Mouse (Mus musculus) fibroblast of lung, adult 2 months (primary cell): ENCODE results near the gene Tead2.
"Not testable (repeated sequence)": the region's sequence is repeated elsewhere in the genome, so short reads cannot be mapped to it uniquely, and the experiment has no call there.

Experiments
- DNase-seq: peaks from one replicate; pipeline ENCODE4 v3.0.0-alpha.2; 2011; ENCODE audit warnings: low read depth

The Tead2 gene

DNA sequence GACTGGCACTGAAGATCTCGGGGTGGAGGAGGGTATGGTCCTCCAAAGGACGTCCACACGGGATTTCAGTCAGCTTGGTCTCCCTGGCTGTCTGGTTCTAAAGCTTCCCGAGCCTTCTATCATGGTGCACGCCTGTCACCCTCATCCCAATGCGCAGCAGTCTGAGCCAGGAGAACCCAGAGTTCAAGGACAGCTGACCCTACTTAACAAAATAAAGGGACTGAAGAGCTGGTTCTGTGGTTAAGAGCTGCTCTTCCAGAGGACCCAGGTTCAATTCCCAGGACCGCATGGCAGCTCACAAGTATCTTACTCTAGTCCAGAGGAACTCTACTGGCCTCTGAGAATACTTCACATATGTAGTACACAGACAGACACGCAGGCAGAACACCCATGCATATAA lies 13.5 kb downstream of the Tead2 start:
- no peak for DNase-seq

DNA sequence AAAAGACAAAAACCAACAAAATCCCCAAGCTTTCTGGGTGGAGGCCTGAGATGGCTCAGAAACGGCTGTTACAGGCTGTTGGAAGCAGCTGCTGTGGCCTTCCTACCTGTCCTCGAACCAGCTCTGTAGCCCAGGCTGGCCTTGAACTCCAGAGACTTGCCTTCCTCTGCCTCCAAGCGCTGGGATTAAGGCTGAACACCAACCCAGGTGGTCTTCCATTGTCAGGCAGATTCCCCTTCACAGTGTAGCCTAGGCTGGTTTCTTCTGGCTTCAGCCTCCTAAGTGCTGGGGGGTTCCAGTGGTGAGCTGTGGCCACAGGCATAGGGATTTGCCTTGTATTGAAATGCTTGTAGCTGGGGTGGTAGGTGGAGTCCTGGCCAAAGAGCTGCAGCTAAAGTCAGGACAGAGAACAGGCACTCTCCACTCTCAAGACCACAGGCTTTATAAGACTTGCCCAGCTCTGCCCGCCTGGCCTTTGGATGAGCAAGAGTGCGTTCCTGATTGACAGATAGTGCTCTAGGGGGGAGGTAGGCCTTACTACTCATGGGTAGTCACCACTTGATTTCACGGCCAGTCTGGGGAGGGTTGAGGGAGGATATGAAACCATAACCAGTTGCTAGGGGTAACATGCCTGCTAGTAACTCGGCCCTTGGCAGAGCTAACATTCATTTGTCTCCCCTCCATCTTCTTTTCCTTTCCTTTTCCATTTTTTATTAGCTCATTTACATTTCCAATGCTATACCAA lies 14.1 kb downstream of the Tead2 start:
- no peak for DNase-seq

DNA sequence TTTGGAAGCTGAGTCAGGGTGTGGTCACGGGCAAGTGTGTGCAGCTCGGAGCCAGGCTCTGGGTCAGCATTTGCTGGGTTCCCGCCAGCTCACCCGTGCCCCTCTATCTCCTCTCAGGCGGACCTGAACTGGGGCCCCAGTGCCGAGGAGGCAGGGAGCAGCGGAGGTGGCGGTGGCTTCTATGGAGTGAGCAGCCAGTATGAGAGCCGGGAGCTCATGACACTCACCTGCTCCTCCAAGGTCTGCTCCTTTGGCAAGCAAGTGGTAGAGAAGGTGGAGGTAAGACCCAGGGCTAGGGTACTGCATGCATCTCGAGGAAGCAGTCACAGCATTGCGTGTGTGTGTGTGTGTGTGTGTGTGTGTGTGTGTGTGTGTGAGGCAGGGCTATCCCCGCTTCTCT lies 15.6 kb downstream of the Tead2 start:
- DNase-seq: no peak

DNA sequence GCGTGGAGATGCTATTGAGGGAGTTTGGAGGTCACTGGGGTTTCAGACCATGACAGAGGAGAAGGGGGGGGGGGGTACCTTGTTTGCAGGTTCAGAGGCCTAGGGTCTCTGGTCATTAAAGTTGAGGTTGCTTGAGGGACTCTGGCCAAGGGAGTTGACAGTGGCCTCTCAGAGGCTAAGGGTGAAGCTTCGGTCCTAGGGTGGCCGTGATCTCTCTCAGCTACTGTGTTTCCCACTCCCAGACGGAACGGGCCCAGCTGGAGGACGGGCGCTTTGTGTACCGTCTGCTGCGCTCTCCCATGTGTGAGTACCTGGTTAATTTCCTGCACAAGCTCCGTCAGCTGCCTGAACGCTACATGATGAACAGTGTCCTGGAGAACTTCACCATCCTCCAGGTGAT lies 16.4 kb downstream of the Tead2 start:
- no peak for DNase-seq

DNA sequence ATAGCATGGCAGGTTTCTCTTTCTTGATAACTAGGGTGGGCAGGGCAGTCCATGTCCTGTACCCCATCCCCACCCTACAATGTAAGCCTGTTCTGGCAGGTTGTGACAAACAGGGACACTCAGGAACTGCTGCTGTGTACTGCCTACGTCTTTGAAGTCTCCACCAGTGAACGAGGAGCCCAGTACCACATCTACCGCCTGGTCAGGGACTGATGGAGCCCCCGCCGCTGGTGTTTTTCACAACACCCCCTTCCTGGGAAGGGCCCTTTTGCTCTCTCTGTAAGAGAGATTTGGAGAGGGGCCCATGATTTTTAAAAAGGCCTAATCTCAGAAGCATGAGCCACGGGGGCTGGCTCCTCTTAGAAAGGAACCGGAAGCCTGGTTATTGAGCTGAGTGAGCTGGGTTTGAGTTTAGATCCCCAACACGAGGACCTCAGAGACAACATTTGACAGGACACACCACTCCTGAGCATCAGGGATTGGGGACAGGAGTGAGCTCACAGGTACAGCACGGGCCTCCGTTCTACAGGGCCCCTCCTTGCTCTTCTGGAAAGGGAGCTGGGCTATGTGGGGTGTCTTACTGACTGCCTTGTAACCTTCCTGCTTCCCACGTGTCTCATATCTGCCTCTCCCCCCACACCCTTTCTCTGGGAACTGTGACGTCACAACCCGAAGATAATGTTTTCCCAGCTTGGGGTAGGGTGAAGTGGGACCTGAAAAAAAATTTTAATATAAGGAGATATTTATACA lies 17.3 kb downstream of the Tead2 start:
- no peak for DNase-seq

DNA sequence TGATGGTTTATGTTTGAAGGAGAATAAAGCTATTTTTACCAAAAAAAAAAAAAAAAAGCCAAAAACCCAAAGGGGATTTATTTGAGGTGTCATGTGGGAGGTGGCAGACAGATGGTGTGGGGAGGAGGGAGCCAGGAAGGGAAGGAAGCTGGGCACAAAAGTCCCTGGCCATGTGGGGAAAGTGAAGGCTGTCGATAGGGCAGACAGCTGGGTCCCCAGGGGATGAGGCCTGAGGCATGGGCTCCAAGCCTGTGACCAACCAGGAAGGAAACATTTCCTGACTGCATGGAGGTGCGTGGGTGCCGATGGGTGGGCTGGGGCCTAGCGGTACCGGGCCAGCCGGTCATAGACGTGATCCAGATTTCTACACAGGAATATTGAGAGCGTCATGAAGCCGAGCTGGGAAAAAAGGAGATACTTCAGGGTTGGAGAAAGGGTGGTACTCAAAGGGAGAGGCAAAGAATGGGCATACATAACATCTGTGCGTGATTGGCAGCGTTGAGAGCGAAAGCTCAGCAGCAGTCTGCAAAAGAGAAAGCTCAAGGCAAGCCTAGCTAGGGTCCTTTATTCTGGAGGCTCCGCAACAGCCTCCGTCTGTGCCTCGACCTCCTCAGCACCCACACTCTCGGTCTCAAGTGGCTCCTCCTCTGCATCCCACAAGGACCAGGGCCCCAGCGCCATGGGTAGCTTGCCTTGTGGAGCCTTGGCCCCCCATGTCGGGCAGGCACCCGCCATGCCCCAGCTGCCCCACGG lies 18.2 kb downstream of the Tead2 start:
- DNase-seq: no peak

DNA sequence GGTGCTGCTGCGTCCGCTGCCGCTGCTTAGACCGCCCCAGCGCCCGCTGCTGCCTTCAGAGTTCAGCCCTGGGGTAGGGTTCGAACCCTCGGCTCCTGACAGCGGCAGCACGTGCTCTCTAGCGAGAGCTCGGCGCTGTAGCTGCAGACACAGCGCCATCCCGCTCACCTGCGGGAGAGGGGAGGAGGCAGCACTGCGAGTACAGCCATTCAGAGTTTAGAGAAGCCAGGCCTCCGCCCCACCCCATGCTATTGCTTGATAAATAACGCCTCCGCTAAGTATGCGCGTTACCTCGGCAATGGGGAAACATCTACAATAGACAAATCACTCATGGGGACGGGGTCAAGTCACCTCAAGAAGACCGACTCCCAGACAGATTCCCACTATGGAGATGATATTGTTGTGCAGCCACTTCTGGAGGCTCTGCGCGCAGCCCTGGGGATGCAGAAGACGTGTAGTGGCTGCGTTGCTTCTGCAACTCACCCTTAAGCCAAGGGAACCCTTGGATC lies 18.8 kb downstream of the Tead2 start:
- DNase-seq: no peak

DNA sequence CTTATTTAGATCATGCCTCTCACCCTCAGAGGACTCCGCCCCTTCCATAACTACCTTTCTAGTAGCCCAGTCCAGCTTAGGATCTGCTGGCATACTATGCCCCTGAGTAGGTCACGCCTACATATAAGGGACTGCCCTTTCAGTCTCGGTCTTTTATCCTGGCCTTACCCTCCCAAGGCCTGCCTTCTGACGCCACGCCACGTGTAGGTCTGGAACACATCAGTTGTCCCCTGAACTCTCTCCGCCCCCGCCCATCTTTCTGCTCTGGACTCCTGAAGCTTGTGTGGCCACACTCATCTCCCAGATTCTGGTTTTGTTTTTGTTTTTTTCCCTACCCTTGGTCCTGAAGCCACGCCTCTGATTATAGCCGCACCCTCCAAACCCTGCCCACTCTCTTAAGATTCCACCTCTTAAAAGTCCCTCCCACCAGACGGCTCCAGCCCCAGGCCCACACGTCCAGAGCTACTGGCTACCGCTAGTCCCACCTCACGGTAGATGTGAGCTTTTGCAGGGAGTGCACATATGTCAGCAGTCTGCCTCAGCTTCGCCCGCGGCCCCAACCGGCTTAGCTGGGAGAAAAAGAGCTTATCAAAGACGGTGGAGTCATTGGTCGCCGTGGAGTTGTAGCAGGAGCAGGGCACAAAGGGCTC lies 19.5 kb downstream of the Tead2 start:
- DNase-seq: no peak

DNA sequence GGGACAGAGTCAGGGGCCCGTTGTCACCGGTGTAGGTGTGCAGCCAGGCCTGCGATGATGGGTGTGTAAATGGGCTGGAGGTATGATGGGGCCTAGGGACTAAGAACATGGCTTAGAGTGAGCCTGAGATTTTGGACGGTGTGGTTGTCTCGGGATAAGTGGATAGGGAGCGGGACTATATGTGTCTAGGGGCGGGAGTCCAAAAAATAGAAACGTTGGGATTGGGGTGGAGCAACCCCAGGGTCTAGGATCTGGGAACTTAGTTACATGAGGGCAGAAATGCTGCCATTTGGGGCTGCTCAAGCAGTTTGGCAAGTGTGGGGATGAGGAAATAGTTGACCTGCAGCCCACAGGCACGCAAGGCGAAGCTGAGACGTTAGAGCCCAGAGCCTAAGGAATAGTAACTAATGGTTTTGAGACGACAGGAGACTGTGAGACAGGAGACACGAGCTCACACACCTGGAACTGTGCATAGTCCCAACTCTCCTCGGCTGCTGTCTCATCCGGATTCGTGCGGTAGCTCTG lies 20.2 kb downstream of the Tead2 start:
- no peak for DNase-seq

DNA sequence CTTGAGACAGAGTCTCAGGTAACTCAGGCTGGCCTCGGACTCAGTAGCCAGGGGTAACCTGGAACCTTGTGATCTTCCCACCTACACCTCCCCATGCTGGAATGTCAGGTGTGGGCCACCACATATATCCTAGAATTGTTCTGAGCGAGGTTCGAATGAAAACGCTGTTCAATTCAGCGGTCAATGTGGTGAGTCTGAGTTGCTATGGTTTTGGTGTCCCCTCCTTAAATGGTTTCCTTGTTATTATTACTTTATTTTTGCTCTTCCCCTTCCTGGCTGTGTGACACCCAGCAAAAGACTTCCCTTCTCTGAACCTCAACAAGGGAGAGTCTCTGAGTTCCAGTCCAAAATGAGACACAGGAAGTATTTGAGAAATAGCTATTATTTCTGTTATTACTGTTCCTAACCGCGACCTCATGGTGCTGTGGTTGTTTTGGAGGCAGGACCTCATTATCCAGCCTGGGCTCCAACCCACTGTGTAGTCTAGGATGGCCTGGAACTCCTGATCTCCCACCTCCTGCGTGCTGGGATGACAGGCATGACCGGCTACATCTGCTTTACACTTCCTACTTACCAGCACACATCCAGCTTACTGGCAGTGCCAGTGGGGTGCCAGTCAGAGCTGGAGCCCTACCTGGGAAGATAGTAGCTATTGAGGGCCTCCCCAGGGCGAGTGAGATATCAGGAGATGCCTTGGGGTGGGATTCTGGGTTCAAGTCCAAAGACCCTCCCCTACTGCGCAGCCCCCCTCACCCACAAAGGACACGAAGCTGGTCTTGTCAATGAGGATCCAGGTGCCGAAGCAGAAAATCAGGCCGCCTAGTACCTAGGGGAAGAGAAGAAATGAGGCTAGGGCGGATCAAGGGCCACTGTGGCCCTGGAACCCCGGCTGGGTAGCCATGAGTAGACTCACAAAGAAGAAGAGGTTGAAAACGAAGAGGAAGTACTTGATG lies 22.5 kb downstream of the Tead2 start:
- DNase-seq: no peak

DNA sequence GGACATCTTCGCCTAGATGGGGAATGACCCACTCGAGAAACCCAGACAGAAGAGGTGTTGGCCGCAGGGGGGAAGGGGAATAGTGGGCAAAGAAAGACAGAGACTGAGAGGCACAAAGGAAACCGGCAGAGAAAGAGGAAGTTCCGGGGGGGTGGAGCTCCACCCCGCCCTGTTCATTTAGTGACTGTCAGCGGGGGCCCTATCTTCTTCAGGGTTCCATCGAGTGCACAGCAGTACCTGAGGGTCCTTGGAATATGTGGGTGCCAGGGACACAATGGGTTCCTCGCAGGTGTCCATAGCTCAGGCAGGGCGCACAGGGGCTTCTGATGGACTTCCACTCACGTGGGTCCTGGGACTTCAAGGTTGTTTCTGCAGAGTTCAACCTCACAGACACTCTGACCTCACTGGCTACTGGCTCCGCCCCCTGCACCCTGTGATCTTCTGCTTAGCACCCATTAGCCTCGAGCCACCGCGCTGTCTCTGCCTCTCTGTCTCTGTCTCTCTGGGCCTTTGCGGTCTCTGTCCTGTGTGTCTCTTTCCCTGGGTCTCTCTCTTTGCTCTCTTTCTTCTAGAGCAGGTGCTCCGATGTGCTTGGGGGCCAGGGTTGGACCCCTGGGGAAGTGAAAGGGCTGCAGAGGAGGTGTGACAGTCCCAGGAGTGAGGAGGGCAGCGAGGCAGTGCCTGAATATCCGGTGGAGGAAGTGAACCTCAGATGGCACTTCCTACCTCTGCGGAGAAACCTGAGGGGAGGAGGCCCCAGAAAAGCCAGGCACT lies 23.4 kb downstream of the Tead2 start, which contains the start of gene Cd37:
Cd37 (minus strand) TSS at position 393 of the 774 bp plus-strand sequence.
- DNase-seq: no peak

DNA sequence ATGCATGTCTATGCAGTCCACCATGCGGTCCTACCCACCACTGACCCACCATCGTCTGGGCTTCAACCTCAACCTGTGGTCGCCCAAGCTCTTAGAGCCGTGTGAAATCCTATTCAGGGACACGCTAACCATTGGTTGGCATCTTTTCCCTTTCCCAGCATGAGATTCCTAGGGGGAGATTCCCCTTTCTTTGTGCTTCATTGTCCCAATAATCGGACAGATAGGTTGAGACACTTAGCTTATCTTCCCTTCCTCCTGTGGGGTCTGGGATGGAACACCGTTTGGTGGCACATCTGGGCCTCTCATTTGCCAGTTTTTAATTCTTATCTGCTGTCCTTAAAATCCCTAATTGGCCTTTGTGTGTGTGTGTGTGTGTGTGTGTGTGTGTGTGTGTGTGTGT lies 24.6 kb downstream of the Tead2 start:
- DNase-seq: no peak

DNA sequence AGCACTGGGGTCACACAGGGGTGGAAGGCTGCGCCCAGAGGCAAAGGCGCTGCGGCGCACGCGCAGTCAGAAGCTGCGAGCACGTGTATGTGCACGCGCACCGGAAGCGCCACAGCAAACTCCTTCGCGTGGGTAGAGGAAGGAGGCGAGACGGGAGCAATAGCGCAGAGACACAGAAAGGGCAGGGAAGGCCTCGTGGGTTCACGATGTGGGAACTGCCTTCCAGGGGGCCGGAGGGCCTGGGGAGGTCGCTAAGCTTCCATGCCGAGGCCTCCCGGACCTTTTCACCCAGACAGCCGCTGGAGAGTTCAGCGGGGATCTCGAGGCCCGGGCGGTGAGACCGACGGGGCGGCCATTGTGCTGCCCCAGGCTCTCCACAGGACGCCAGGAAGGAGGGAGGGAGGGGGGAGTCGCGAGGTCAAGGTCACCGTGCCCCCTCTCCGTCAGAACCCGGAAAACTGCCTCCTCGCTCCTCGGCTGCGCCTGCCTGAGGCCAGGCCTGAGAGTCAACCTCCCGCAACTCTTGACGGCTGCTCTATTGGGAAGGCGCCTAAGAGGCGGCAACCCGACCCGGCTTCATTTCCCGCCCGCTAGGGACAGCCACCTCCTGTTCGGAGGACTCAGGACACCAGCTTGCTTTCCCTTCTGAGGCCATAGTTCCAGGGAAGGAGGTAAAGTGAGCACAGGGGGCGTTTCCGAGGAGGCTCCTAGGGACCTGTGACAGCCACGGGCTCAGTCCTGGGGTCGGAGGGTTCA lies 25.3 kb downstream of the Tead2 start, which contains the start of gene Slc6a16:
Slc6a16 (plus strand) TSS at position 453 of the 756 bp plus-strand sequence.
- DNase-seq: no peak

DNA sequence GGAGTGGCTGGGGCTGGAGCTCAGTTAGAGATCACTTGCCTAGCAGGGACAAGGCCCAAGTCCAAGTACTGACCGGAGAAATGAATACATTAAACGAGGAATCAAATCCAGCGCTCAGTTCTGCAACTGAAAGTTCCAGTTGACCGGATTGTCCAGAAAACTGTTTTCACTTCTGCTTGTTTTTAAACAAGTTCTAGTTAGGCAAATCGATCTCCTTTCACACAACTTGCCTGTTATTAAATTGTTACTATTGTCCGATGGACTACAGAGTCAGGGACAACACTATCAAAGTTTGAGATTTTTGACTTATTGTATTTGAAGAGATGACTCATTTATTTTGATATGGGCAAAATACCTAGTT lies 25.8 kb downstream of the Tead2 start:
- no peak for DNase-seq

DNA sequence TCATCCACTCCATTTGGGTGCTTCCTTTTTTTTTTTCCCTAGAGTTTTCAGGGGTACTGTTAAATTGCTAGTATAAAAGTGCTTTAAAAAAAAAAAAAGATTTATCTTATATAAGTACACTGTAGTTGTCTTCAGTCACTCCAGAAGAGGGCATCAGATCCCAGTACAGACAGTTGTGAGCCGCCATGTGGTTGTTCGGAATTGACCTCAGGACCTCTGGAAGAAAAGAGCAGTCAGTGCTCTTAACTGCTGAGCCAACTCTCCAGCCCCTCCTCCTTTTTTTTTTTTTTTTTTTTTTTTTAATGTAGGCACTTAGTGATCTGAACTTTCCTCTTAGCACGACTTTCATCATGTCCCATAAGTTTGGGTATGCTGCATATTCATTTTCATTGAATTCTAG lies 32.1 kb downstream of the Tead2 start:
- DNase-seq: no peak

DNA sequence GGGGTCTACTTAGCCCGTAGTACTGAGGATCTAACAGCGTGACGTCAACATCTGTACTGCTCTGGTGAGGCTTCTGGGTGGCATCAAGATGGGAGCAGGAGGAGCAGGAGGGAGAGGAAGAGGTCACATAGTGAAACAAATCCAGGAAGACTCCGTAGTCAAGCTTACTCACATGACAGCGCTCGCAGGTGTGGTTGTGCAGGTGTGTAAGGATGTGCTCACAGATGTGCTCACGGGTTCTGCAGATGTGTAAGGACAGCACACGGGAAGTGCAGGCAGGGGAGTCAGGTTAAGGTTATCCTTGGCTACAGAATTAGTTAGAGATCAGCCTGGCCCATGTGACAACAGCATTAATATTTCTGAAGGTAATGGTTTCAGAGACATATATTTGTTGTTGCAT lies 38.3 kb downstream of the Tead2 start:
- DNase-seq: no peak

DNA sequence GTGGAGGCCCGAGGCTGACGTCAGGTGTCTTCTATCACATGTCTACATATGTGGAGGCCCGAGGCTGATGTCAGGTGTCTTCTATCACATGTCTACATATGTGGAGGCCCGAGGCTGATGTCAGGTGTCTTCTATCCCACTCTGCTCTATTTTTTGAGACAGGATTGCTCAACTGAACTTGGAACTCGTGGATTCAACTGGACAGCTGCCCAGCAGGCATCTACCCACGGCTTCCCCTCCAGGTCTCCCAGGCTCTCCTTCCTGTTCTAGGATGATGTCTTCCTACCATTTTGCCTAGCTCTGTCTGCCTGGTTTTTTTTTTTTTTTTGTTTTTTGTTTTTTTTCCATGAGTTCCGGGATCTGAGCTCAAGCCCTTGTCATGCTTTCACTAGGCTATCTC lies 40.3 kb downstream of the Tead2 start:
- DNase-seq: not testable (repeated sequence)

DNA sequence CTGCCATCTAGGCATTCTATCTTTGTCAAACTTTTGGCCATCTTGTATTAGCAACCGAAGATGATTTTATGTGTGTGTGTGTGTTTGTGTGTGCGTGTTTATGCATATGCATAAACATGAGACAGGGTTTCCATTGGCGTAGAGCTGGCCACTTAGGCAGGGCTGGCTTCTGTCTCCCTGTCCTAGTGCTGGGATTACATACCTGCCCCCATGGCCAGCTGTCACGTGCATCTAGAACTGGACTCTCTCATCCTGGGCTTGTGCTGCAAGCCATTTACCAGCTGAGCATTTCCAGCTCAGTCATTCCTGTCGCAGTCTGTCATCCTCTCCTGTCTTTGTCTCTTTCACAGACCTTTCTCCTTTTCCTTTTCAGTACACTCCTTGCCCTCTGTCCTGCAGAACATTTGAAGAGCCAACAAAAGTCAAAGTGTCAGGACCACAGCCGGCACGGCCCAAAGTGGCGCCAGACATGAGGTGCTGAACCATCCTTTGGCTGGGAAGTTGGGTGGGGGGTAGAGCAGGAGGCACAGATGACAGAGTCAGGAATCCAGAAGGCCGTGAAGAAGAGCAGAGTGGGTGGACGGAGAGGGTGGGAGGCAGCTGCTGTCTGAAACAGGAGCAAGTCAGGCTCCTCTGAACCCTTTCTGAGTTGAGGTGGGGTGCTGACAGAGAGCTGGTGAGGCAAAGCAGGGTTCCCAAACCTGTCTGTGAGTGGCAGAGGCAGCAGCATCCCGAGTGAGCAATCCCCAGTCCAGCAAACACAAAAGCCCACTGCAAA lies 41.7 kb downstream of the Tead2 start:
- no peak for DNase-seq
